Mouse (Mus musculus) liver, postnatal 0 days (tissue): ENCODE data around the gene Trpc1. TPM values are rescaled to one million over a fixed set of nuclear protein-coding genes. Genes with fewer than 3 reads are reported as not detected.

Experiments used
- ATAC-seq: fragments of 200-750 bp; cut with Nextera tagmentation; 2 replicates; pipeline ENCODE4 v1.8.0; 2017; ENCODE audit warnings: mild to moderate bottlenecking, moderate library complexity
- DNase-seq: peaks from one replicate; pipeline ENCODE4 v3.0.0-alpha.2; 2016
- H3K27ac ChIP-seq: fragments of 300-500 bp; sonication (generic); 2 replicates; pipeline ENCODE4 v1.5.1; 2014; ENCODE audit warnings: antibody characterized with exemption, moderate library complexity, mild to moderate bottlenecking, low read depth
- H3K27me3 ChIP-seq: fragments of 300-500 bp; sonication (generic); 2 replicates; pipeline ENCODE4 v1.6.1; 2014; ENCODE audit warnings: low read length, control low read depth, mixed read lengths; ENCODE audit not compliant: insufficient read depth
- H3K36me3 ChIP-seq: fragments of 300-500 bp; sonication (generic); replicated peaks from 2 replicates; pipeline ENCODE4 v1.6.1; 2014; ENCODE audit warnings: mild to moderate bottlenecking, control low read depth, low read length, moderate library complexity, mixed read lengths; ENCODE audit not compliant: insufficient read depth
- H3K4me1 ChIP-seq: fragments of 300-500 bp; sonication (generic); 2 replicates; pipeline ENCODE4 v1.6.1; 2014; ENCODE audit warnings: antibody characterized with exemption, mild to moderate bottlenecking, control low read depth; ENCODE audit not compliant: insufficient read depth
- H3K4me2 ChIP-seq: fragments of 300-500 bp; sonication (generic); 2 replicates; pipeline ENCODE4 v1.6.1; 2014; ENCODE audit warnings: low read depth, mild to moderate bottlenecking, low read length, moderate library complexity, mixed read lengths
- H3K4me3 ChIP-seq: fragments of 300-500 bp; sonication (generic); 2 replicates; pipeline ENCODE4 v1.5.1; 2014; ENCODE audit warnings: low read depth, low read length
- H3K9ac ChIP-seq: fragments of 300-500 bp; sonication (generic); replicated peaks from 2 replicates; pipeline ENCODE4 v1.6.1; 2014; ENCODE audit warnings: mild to moderate bottlenecking, moderate library complexity
- H3K9me3 ChIP-seq: fragments of 300-500 bp; sonication (generic); 2 replicates; pipeline ENCODE4 v1.6.1; 2016; ENCODE audit warnings: mild to moderate bottlenecking, control low read depth, low read length, mixed read lengths
- CTCF ChIP-seq: sonication (generic); IDR thresholded peaks from 2 replicates; pipeline ENCODE4 v1.5.1; 2016; ENCODE audit warnings: antibody characterized with exemption, low read depth
- EP300 ChIP-seq: IDR thresholded peaks from 2 replicates; pipeline ENCODE4 v1.6.1; 2016; ENCODE audit warnings: antibody characterized with exemption, low read depth, mild to moderate bottlenecking
- whole genome bisulfite sequencing: fragments of 180-500 bp; shearing (Covaris S2); extraction: QIAGEN DNeasy Blood & Tissue Kit; methylation state at CpG from one replicate; pipeline ENCODE4 v1.1.7; 2014; ENCODE audit not compliant: insufficient replicate concordance; 5-methylcytosine and 5-hydroxymethylcytosine counted together
- polyA plus RNA-seq: library from polyadenylated mRNA; unstranded; fragments of >200 nt; fragmentation: Nextera tagmentation; extraction: Ambion mirVana; gene quantifications from 2 replicates; pipeline ENCODE4 v1.2.1, GENCODE M21; 2015

Gene Trpc1
- polyA plus RNA-seq, 1 experiment from 2014 or later = 1.2 TPM

DNA sequence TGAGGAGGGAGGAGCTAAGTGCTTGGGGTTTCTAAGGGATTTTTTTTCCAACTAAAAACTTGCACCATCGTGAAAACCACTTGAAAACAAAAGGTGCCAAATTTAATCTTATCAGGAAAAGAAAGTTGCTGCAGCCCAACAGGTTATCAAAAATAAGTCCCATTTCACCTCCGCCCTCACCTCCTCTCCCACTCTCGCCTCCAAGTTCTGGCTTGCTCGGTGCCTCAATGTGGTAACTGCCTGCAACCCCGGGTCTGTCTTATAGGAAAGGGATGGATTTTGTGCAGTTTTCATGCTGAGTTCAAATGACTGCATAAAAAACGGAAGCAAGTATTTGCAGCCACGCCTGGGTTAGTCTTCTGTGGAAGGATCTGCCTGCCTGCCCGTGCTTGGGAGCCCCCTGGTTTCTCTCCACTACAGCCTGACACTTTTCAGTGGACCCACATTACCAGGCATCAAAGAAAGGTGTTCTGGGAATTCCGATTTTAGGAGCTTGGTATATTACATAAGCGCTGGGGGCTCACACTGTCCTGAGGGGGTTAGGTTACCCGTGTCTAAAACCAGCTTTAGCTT lies 56.6 kb downstream of the Trpc1 start:
- no peaks in the 10 kb centered on the region for H3K27me3 ChIP-seq
- no peak for ATAC-seq
- no peaks in the 10 kb centered on the region for H3K4me1 ChIP-seq
- no peak overlapping the region for H3K4me3 ChIP-seq
- no peak overlapping the region for H3K9ac ChIP-seq
- no peaks in the 10 kb centered on the region for H3K9me3 ChIP-seq
- H3K4me2 ChIP-seq = no peak overlapping the region
- TF ChIP-seq EP300 (no peak), CTCF (no peak)
- H3K27ac ChIP-seq = no peak overlapping the region
- H3K36me3 ChIP-seq = 0 out of 2 replicates have a peak, but pooled peaks cover 2% of the 10 kb centered on the region
- 73% methylated on average over 11 of the region's 11 CpGs for WGBS
- no peak for DNase-seq

GRCm38 (mm10) chr9:95692823-95693222 lies 57.4 kb downstream of the Trpc1 start:
- ATAC-seq = no peak

DNA sequence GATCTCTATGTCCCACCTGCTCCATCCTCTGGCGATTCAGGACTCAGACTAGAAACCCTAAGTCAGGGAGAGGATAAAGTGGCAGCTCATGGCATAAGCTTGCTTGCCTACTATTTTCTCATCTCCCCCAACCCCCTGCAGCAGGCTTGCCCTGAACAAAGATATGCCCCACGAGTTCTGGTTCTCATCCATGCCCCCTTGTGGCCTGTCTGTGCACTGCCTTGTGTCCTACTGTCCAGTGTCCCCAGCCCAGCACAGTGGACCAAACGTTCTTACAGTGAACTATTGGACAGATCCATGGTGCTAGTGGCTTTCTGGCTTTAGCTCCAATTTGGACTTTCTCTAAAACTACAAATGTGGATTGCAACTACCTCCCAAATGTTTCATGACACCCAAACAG lies 62.1 kb downstream of the Trpc1 start:
- 40% methylated on average over 3 of the region's 3 CpGs for WGBS
- ATAC-seq = no peak
- no peaks in the 10 kb centered on the region for H3K27me3 ChIP-seq

More at GRCm38 (mm10) chr9:95692823-95693222, 57.4 kb downstream of the Trpc1 start:
- 78% methylated on average over 8 of the region's 8 CpGs for WGBS
- Histone ChIP-seq H3K9ac (no peak overlapping the region), H3K4me3 (no peak overlapping the region), H3K4me2 (no peak overlapping the region), H3K36me3 (0 out of 2 replicates have a peak, but pooled peaks cover 2% of the 10 kb centered on the region), H3K27me3 (no peaks in the 10 kb centered on the region), H3K4me1 (no peaks in the 10 kb centered on the region), H3K27ac (no peak overlapping the region), H3K9me3 (no peaks in the 10 kb centered on the region)
- DNase-seq = no peak
- no peak for TF ChIP-seq CTCF
- TF ChIP-seq EP300 = no peak

DNA sequence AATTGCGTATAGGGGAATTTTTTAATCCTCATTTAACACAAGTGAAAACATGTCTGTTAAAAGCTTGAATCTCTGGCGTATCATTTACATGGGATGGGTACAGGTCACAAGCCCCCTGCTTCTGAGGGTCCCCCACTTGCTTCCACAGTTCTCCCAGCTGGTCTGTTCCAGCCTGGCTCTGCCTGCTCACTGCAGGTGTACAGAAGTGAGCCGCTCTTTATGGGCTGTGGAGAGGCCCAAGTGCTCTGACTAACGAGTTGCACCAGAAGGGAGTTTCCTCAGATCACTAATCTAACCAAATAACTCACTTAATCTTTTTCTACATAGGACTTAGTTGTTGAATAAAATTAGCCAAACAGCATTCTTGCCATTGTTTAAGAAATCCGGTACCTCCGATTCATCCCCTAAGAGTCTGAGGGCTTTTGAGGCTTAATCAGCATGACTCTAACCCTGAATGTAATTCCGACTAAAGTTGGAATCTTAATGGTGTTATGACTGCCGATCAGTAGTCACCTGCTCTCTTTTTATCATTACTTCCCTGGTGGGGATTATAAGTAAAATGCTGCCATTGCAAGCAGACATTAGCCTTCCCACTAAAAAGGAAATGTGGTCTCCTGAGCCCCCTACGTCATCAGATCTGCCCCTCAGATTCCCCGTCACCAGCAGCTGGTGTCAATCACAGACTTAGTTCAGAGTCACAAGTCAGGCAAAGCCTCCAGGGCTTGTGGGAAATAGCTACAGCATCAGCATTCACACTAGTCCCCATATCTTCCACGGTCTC lies 64.3 kb downstream of the Trpc1 start:
- H3K36me3 ChIP-seq = 0 out of 2 replicates have a peak, but pooled peaks cover 2% of the 10 kb centered on the region
- H3K9ac ChIP-seq = no peak overlapping the region
- ATAC-seq = no peak
- no peaks in the 10 kb centered on the region for H3K9me3 ChIP-seq
- H3K4me2 ChIP-seq = no peak overlapping the region
- H3K27me3 ChIP-seq = no peaks in the 10 kb centered on the region
- no peak for DNase-seq
- TF ChIP-seq CTCF = no peak
- no peak for TF ChIP-seq EP300
- no peaks in the 10 kb centered on the region for H3K4me1 ChIP-seq
- WGBS = 71% methylated on average over 11 of the region's 11 CpGs
- H3K4me3 ChIP-seq = no peak overlapping the region
- no peak overlapping the region for H3K27ac ChIP-seq

More for the DNA sequence above, 62.1 kb downstream of the Trpc1 start:
- H3K27ac ChIP-seq = no peak overlapping the region
- H3K4me3 ChIP-seq = no peak overlapping the region
- no peaks in the 10 kb centered on the region for H3K9me3 ChIP-seq
- TF ChIP-seq CTCF (peak; percentile 77), EP300 (no peak)
- 0 out of 2 replicates have a peak, but pooled peaks cover 2% of the 10 kb centered on the region for H3K36me3 ChIP-seq
- no peak overlapping the region for H3K4me2 ChIP-seq
- DNase-seq = peak; percentile 53
- H3K4me1 ChIP-seq = no peaks in the 10 kb centered on the region
- H3K9ac ChIP-seq = no peak overlapping the region

GRCm38 (mm10) chr9:95680691-95681090 lies 69.5 kb downstream of the Trpc1 start:
- H3K27ac ChIP-seq = no peak overlapping the region
- no peaks in the 10 kb centered on the region for H3K27me3 ChIP-seq
- H3K4me2 ChIP-seq = no peak overlapping the region
- no peak overlapping the region for H3K4me3 ChIP-seq
- no peak for TF ChIP-seq CTCF
- TF ChIP-seq EP300 = no peak
- H3K4me1 ChIP-seq = no peaks in the 10 kb centered on the region
- DNase-seq (no peak), ATAC-seq (no peak)
- 83% methylated on average over 11 of the region's 11 CpGs for WGBS
- H3K9ac ChIP-seq = no peak overlapping the region
- no peaks in the 10 kb centered on the region for H3K9me3 ChIP-seq
- no peaks in the 10 kb centered on the region for H3K36me3 ChIP-seq

DNA sequence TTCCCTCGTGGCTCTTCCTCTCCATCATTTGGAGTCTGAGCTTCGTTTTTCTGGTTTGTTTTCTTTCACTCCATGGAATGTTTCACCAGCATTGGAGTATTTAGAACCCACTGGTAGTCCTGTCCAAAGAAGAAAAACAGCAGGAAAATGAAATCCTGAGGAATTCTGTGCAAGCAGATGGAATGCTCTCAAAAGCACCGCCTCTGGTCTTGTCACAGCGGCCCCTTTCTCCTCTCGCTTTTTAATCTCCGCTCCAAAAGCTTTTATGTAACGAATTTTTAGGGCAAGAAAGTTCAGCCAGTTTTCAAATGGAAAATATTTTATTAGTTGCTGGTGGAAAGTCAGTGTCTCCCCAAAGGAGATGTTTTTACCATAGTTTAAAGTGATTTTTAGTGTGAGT lies 70.2 kb downstream of the Trpc1 start:
- no peaks in the 10 kb centered on the region for H3K36me3 ChIP-seq
- H3K9me3 ChIP-seq = no peaks in the 10 kb centered on the region
- ATAC-seq (no peak), DNase-seq (no peak)
- no peak overlapping the region for H3K27ac ChIP-seq
- H3K4me3 ChIP-seq = no peak overlapping the region
- no peak overlapping the region for H3K4me2 ChIP-seq
- H3K27me3 ChIP-seq = no peaks in the 10 kb centered on the region
- H3K9ac ChIP-seq = no peak overlapping the region
- TF ChIP-seq EP300 (no peak), CTCF (no peak)
- WGBS = 72% methylated on average over 7 of the region's 7 CpGs
- no peaks in the 10 kb centered on the region for H3K4me1 ChIP-seq
